Mouse (Mus musculus) kidney, adult 11 months (tissue): Measurements from ENCODE around the gene Acvr2a.
A peak's percentile ranks its signal among the peaks of the same experiment; 100 is the strongest.

ENCODE experiments used
- DNase-seq: peaks from one replicate; pipeline ENCODE4 v3.0.0; 2022

Gene Acvr2a

DNA sequence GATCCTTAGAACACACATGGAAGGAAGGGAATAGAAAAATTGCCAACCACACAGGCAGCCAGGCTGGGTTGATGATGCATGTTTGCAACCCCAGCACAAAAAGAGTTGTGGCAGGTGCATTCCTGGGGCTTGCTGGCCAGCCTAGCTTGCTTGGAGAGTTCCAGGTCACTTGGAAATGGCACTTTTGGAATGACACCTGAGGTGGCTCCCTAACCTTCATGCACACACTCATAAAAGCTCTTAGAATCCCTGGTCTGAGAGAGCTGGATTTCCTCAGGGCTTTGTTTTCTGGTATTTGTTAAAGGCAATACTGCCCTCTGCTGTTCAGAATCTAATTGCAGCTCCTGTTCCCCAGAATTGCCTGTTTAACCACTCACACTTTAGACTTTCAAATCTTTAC lies 72.0 kb downstream of the Acvr2a start:
- DNase-seq = peak; percentile 41

- no peak for DNase-seq
Measured at GRCm38 (mm10) chr2:48895186-48895585, 81.3 kb downstream of the Acvr2a start.

DNA sequence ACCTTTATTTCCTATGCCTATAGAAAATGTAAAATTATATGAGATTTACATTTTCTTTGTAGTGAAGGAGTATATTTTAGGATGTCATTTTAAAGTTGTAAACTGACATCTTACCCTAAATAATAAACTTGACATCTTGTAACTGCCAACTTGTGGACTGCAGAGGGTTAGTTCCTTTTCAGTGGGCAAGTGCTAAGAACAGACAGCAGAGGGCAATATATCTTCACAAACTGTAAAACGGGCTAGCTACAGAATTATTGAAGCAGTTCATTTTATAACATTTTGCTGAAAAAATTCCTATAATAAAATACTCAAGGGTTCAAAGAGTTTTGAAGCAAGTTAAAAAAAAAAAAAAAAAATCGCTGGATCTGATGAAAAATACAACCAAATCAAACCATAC lies 95.0 kb downstream of the Acvr2a start:
- DNase-seq = no peak

DNA sequence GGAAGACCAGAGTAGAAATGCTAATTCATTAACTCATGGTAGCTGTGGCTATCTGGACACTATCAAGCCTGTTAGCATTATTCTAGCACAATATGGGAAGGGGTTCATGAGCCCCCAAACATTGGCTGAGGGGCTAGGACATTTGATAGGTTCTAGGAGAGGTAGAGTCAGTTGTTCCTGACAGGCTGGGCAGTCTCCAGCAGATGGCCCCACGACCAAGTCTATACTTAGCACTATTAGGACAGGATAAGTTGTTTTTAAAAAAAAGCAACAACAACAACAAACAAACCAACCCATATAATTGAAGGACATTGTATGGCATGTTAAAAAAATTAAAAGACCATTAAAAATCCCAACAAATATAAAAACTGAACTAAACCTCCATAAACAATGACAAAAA lies 100.3 kb downstream of the Acvr2a start:
- no peak for DNase-seq

GRCm38 (mm10) chr2:48915832-48916231 lies 101.9 kb downstream of the Acvr2a start:
- DNase-seq = no peak

DNA sequence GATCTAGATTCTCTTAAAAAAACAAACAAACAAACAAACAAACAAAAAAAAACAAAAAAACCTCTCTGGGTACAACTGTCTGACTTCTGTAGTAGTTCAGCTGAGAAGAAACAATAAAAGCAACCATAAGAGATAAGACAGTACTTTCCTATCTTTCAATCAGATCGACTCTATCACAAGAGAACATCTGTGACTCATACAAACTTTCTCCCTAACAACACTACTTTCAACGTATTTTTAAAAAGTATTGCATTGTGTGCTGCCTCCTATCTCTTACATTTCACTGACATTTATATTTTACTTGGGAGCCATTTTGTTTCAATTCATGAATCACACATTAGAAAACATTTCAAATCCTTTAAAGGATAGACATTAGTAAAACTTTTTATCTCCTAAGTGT lies 121.1 kb downstream of the Acvr2a start:
- DNase-seq = no peak

GRCm38 (mm10) chr2:48947761-48948160 lies 133.9 kb downstream of the Acvr2a start:
- no peak for DNase-seq

DNA sequence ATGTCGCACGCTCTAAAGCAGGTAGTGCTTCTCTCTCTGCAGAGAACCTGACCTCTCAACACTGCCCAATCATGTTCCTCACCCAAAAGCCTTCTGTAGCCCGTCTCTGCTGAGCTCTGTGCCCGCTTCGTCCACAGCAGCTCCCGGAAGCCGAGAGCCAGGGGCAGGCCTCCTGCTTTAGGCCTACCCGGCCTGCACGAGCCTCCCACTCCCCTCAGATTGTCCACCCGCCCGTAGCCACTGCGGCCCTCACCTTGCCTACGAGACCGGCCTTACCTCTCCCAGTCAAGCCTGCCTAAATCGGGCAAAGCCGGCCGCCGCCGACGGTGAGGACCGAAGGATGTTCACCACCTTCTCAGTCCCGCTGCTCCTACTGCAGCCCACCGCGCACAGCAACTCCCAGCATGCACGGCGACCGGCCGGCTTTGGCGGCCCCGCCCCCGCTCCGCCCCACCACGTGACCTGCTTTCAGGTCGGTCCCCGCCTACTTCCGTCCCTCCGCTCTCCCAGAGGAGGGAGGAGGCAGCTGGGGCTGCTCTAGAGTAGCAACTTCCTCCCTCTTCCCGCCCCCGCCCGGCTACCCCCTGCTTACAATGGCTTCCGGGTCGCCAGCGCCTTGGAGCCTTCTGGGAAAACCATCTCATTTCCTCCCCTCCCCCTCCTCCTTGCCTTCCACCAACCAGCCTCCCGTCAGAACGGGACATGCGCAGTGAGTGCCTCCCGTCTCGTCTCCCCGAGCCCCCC lies 135.1 kb downstream of the Acvr2a start, which contains the start of gene Mbd5:
Mbd5 (plus strand) TSS at position 668 of the 744 bp plus-strand sequence.
- peak; percentile 99 for DNase-seq

DNA sequence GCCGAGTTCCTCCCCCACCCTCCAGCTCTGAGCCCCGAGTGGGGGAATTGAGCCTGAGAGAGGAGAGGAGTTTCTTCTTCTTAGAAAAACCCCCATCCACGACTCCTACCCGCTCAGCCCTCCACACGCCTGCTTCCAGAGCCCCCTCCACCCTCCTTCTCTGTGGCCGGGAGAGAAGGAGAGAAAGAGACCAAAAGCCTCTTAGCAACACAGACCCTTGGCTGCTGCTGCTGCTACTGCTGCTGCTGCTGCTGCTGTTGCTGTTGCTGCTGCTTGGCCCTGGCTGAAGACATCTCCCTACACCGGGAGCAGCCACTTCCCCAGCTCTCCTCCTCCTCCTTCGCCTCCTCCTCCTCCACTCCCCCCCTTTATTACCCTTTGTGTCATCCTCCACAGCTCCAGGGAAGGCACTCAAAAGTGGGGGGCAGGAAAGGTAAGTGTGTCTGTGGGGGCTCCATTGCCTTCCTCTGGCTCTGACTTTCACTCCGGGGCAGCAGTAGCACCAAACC lies 135.9 kb downstream of the Acvr2a start:
- peak; percentile 44 for DNase-seq

GRCm38 (mm10) chr2:48950252-48950315 lies 136.2 kb downstream of the Acvr2a start, which contains the start of gene Orc4:
Gene Orc4, minus strand, starts transcription at chr2:48950277.
- no peak for DNase-seq

GRCm38 (mm10) chr2:48950316-48950880 lies 136.5 kb downstream of the Acvr2a start:
- no peak for DNase-seq
